Mouse (Mus musculus): ENCODE measurements around the gene Nars2. TPM values are rescaled to one million over a fixed set of nuclear protein-coding genes. Genes with fewer than 3 reads are reported as not detected.
A peak's percentile ranks its signal among the peaks of the same experiment; 100 is the strongest.

Gene Nars2
- total and polyA plus RNA-seq, 3 experiments: 12.1 to 19.1 (median 14.6) TPM

- no peak overlapping the region for H3K27ac ChIP-seq (ENCODE audit: insufficient read depth, low read depth)
- dilution Hi-C loops (cut with MboI; ENCODE audit: extremely low pct_ligation_motif_present, extremely low pct_unique_long_range_greater_than_20kb, low sequenced_read_pairs) (no loop called here), in situ Hi-C loops (cut with MboI; ENCODE audit: low pct_ligation_motif_present, low pct_unique_long_range_greater_than_20kb, low sequenced_read_pairs) (loop anchor here (5.0 to 10.0 kb wide), 2 partner anchors 112 to 324 kb away; partner anchors contain the start of gene Gab2)
- H3K4me3 ChIP-seq (replicated peaks in 1 of 3; ENCODE audit: low read depth in 2 of 3, low read length in 2 of 3, poor library complexity in 1 of 3): no peak overlapping the region
- no peaks in the 10 kb centered on the region for H3K27me3 ChIP-seq (replicated peaks)
- DNase-seq (ENCODE audit: extremely low read depth): peak; percentile 61
- no peaks in the 10 kb centered on the region for H3K9me3 ChIP-seq (replicated peaks; ENCODE audit: low read length)
- TF ChIP-seq RCOR1 (conservative IDR thresholded peaks at IDR 0.05; ENCODE audit: low read depth, low read length) (no peak), USF2 (conservative IDR thresholded peaks at IDR 0.05; ENCODE audit: low read depth, low read length) (no peak), PAX5 (IDR thresholded peaks at IDR 0.05; ENCODE audit: low read length) (no peak), EP300 (IDR thresholded peaks at IDR 0.05; ENCODE audit: low read length) (no peak), TCF12 (IDR thresholded peaks at IDR 0.05; ENCODE audit: low read depth, low read length) (no peak), HCFC1 (IDR thresholded peaks at IDR 0.05; ENCODE audit: low read depth, low read length) (no peak), RAD21 (IDR thresholded peaks at IDR 0.05; ENCODE audit: low read depth, low read length) (peak; percentile 87), CHD2 (IDR thresholded peaks at IDR 0.05; ENCODE audit: low read length) (no peak), MXI1 (IDR thresholded peaks at IDR 0.05; ENCODE audit: low read depth, low read length) (no peak), CTCF (conservative IDR thresholded peaks at IDR 0.05 in 1 of 2, IDR thresholded peaks at IDR 0.05 in 1 of 2; ENCODE audit: low read depth in 2 of 2, low read length in 2 of 2) (peak in 1 of 2 experiments; percentile 78; a peak in 2 of 4 replicates), ETS1 (conservative IDR thresholded peaks at IDR 0.05; ENCODE audit: low read depth, low read length) (no peak), SMC3 (IDR thresholded peaks at IDR 0.05; ENCODE audit: low read depth, low read length) (peak; percentile 56), E2F4 (IDR thresholded peaks at IDR 0.05; ENCODE audit: insufficient replicate concordance, low read depth, low read length) (no peak), POLR2A (IDR thresholded peaks at IDR 0.05; ENCODE audit: low read depth, low read length) (no peak), MEF2A (IDR thresholded peaks at IDR 0.05; ENCODE audit: borderline replicate concordance, low read depth, low read length) (no peak), MAFK (IDR thresholded peaks at IDR 0.05; ENCODE audit: insufficient replicate concordance, low read length) (no peak), NRF1 (IDR thresholded peaks at IDR 0.05; ENCODE audit: low read depth, low read length) (no peak), BHLHE40 (IDR thresholded peaks at IDR 0.05; ENCODE audit: low read depth, low read length) (no peak)
- no peak overlapping the region for H3K4me2 ChIP-seq (ENCODE audit: insufficient read depth, low read depth, poor library complexity, severe bottlenecking)
- no peaks in the 10 kb centered on the region; the same call in 1 of the 2 replicates for H3K79me2 ChIP-seq (replicated peaks; ENCODE audit: control insufficient read depth, extremely low read depth, insufficient read depth, poor library complexity, severe bottlenecking)
- peaks cover 2 to 17% of the 10 kb centered on the region in 2 experiments; a peak in 3 of 4 replicates for H3K4me1 ChIP-seq (ENCODE audit: control insufficient read depth in 1 of 2, insufficient read depth in 2 of 2)
- no peak overlapping the region for H3K9ac ChIP-seq (ENCODE audit: insufficient read depth, low read depth)
- peaks cover 5 to 44% of the 10 kb centered on the region in 2 experiments for H3K36me3 ChIP-seq (replicated peaks in 1 of 2; ENCODE audit: control insufficient read depth in 1 of 2, insufficient read depth in 1 of 2, low read length in 1 of 2)
These were observed 19.1 kb downstream of the Nars2 start for GRCm38 (mm10) chr7:96970359-96970758.

GRCm38 (mm10) chr7:96971027-96971996 lies 20.0 kb downstream of the Nars2 start:
- dilution Hi-C loops (cut with MboI; ENCODE audit: extremely low pct_ligation_motif_present, extremely low pct_unique_long_range_greater_than_20kb, low sequenced_read_pairs): no loop called here
- in situ Hi-C loops (cut with MboI; ENCODE audit: low pct_ligation_motif_present, low pct_unique_long_range_greater_than_20kb, low sequenced_read_pairs): loop anchor here (5.0 to 10.0 kb wide), 2 partner anchors 111 to 323 kb away; partner anchors contain the start of gene Gab2

More at GRCm38 (mm10) chr7:96971027-96971996, 20.0 kb downstream of the Nars2 start:
- Histone ChIP-seq H3K9me3 (replicated peaks; ENCODE audit: low read length) (no peaks in the 10 kb centered on the region), H3K4me2 (ENCODE audit: insufficient read depth, low read depth, poor library complexity, severe bottlenecking) (no peak overlapping the region), H3K36me3 (replicated peaks in 1 of 2; ENCODE audit: control insufficient read depth in 1 of 2, insufficient read depth in 1 of 2, low read length in 1 of 2) (peaks cover 9 to 52% of the 10 kb centered on the region in 2 experiments), H3K79me2 (replicated peaks; ENCODE audit: control insufficient read depth, extremely low read depth, insufficient read depth, poor library complexity, severe bottlenecking) (no peaks in the 10 kb centered on the region; the same call in 1 of the 2 replicates), H3K4me3 (replicated peaks in 1 of 3; ENCODE audit: low read depth in 2 of 3, low read length in 2 of 3, poor library complexity in 1 of 3) (no peak overlapping the region), H3K27ac (ENCODE audit: insufficient read depth, low read depth) (no peak overlapping the region), H3K4me1 (ENCODE audit: control insufficient read depth in 1 of 2, insufficient read depth in 2 of 2) (peaks cover 2 to 21% of the 10 kb centered on the region in 2 experiments; a peak in 3 of 4 replicates), H3K27me3 (replicated peaks) (no peaks in the 10 kb centered on the region), H3K9ac (ENCODE audit: insufficient read depth, low read depth) (no peak overlapping the region)
- no peak for DNase-seq (ENCODE audit: extremely low read depth)
- TF ChIP-seq ETS1 (conservative IDR thresholded peaks at IDR 0.05; ENCODE audit: low read depth, low read length): no peak
- TF ChIP-seq JUND (conservative IDR thresholded peaks at IDR 0.05; ENCODE audit: low read depth, low read length): no peak
- no peak for TF ChIP-seq JUN (IDR thresholded peaks at IDR 0.05; ENCODE audit: insufficient read depth, low read depth, low read length)
- TF ChIP-seq GABPA (IDR thresholded peaks at IDR 0.05; ENCODE audit: insufficient replicate concordance, low read depth, low read length): no peak
- TF ChIP-seq HCFC1 (IDR thresholded peaks at IDR 0.05; ENCODE audit: low read depth, low read length): no peak
- no peak for TF ChIP-seq MAFK (IDR thresholded peaks at IDR 0.05; ENCODE audit: insufficient replicate concordance, low read length)
- TF ChIP-seq E2F4 (IDR thresholded peaks at IDR 0.05; ENCODE audit: insufficient replicate concordance, low read depth, low read length): no peak
- TF ChIP-seq UBTF (IDR thresholded peaks at IDR 0.05; ENCODE audit: low read depth, low read length): no peak
- no peak for TF ChIP-seq ELF1 (IDR thresholded peaks at IDR 0.05; ENCODE audit: low read depth, low read length)
- no peak for TF ChIP-seq ZMIZ1 (IDR thresholded peaks at IDR 0.05; ENCODE audit: low read depth, low read length)
- no peak for TF ChIP-seq MEF2A (IDR thresholded peaks at IDR 0.05; ENCODE audit: borderline replicate concordance, low read depth, low read length)
- no peak for TF ChIP-seq RAD21 (IDR thresholded peaks at IDR 0.05; ENCODE audit: low read depth, low read length)
- no peak for TF ChIP-seq TCF12 (IDR thresholded peaks at IDR 0.05; ENCODE audit: low read depth, low read length)
- TF ChIP-seq IRF4 (IDR thresholded peaks at IDR 0.05; ENCODE audit: low read depth, low read length): no peak
- no peak for TF ChIP-seq TBP (conservative IDR thresholded peaks at IDR 0.05; ENCODE audit: low read depth, low read length)

Measured in CH12.LX (cell line).